Mouse (Mus musculus) heart, adult 18-20 months (tissue): ENCODE measurements around the gene Ppp2r5e. TPM values are rescaled to one million over a fixed set of nuclear protein-coding genes. Genes with fewer than 3 reads are reported as not detected.
"Not testable (repeated sequence)": the region's sequence is repeated elsewhere in the genome, so short reads cannot be mapped to it uniquely, and the experiment has no call there.

ENCODE experiments used
- DNase-seq, 2 experiments: peaks; one replicate each; pipeline ENCODE4 v3.0.0; 2021 to 2022; ENCODE audit warnings: mixed read lengths in 1 of 2
- total RNA-seq, 2 experiments: library from RNA; stranded (reverse); gene quantifications; 2 replicates each; pipeline ENCODE4 v1.2.3; 2021

The Ppp2r5e gene
- total RNA-seq, 2 experiments from 2014 or later: 30.9 to 32.2 TPM

DNA sequence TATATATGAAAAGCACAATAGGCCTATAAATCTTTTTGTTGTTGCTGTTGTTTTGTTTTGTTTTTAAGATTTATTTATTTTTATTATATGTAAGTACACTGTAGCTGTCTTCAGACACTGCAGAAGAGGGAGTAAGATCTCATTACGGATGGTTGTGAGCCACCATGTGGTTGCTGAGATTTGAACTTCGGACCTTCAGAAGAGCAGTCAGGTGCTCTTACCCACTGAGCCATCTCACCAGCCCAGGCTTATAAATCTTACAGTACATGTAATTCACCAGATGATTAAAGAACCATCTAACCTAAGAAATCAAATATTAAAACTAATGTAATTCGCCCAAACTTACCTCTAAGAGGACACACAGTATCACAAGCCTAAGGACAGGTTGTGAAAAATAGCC lies 103.9 kb downstream of the Ppp2r5e start:
- not testable (repeated sequence) for DNase-seq

DNA sequence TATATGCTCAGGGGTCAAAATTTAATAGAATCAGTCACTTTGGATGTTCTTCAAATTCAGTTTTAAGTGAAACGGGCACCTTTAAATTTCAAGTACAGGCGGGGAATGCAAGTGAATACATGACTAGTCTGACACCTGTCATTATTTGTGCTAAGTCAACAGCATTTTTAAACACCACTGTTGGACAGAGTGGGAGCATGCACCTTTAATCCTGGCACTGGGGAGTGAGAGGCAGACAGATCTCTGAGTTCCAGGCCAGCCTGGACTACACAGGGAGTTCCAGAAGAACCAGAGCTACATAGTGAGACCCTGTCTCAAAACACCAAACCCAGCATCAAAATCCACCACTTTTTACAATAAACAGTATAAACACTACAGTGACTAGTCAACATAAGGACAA lies 108.5 kb downstream of the Ppp2r5e start:
- no peak for DNase-seq

DNA sequence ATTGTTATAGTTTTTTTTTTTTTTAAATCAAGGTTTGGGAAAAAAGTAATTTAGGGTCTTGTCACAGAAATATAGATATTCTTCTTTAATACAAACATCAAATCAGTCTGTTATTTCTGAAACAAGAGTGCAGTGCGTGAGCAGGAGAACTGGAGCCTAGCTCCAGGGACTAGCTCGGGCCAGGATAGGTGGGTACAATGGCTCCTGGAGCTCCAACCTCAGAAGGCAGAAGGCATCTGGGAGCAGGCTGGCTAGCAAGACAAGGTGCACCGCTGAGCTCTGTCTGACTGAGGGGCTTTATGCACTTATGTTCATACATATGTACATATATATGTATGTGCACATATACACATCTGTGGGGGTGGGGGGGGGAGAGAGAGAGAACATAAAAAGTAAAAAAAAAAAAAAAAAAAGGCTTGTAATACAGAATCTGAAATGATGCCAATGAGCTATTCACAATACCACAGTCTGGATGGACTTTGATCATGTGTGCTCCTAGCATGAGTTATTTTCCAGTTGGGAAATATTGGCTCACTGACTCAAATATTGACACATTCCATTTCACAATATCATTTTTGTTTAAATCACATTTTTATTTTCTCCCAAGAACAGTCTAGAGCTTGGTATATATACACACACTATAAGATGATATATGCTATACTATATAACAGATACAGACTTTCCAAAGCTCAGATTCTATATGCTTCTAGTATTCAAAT lies 109.3 kb downstream of the Ppp2r5e start:
- DNase-seq: no peak

DNA sequence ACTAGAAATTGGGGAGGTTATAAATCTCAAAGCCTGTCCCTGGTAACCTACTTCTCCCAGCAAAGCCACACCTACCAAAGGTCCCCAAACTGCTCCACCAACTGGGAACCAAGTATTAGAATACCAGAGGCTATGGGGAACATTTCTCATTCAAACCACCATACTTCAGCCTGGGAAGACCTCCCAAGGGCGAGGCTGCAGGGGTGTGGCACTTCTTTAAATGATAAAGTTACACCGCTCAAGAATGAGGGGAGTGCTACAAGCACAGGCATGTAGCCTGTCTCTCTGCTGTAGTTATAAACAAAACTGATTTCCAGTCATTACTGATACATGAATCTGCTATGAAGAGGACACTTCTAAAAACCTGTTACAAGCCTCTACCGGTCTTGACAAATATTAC lies 113.3 kb downstream of the Ppp2r5e start:
- no peak for DNase-seq

DNA sequence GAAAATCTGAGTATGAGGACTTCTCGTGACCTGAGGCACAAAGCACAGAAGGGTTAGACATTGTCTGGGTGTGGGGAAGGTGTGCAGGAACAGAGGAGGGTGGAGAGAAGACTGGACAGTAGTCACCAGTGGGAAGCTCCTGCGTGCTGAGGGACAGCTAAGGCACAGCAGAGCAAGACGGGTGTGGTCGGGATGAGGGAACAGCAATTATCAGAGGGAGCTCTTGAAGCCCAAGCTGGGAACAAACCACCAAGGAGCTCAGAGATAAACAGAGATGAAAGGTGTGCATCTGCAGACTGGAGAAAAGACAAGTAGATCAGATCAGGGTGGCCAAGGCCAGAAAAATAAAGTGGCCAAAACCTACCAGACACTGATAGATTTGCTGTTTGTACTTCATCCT lies 114.0 kb downstream of the Ppp2r5e start:
- DNase-seq: no peak

DNA sequence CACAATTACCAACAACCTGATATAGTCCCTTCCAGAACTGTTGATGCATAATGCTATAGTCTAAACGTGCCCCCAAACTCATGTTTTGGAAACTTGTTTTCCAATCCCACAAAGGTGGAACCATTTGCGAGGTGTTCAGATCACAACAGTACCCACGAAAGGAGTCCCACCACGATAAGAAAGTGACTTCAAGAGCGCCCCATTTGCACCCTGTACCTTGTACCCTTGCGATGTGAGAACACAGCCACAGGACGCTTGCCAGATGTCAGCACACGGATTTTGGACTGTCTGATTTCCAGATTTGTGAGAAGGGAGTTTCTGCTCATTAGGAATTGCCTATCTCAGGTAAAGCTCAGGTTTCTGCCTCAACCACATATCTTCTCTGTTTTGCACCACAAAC lies 116.0 kb downstream of the Ppp2r5e start:
- DNase-seq: no peak

DNA sequence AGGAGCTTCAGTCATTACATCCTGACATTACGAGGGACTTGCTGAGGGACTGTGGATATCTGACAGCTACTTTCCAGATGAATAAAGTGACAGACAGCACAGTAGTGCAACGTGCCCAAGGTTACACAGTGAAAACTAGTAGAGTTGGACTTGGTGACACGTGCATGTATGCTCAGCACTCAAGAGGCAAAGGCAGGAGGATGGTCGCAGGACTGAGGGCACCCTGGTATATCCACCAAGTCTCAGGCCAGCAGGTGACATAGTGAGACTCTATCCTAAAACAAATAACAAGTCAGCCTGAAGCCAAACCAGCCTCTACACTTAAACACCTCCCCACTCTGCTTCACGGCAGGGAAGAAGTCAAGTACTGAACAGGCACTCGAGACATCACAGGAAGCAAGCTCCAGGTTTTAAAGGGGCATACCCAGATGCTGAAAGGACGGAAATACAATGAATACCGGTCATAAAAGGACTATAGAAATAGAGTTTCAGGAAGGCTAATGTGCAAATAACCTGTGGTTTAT lies 116.6 kb downstream of the Ppp2r5e start:
- no peak for DNase-seq

DNA sequence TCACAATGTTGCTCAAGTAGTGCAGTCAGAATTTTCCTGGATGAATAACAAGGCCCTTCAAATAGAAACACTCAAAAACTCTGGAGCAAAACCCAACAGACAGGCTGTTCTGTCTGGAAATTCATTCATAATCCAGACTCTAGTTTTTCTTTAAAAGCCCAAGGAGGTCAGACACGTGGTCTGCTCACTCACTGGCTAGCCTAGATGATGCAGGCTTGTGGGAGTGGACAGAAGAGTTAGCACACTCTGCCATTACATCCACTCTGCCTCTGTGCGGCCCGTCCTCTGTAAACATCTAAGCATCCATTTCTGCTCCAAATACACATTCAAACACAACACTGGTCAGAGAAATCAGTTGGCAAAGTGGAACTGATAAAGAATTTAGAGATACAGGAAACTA lies 117.4 kb downstream of the Ppp2r5e start:
- DNase-seq: no peak

DNA sequence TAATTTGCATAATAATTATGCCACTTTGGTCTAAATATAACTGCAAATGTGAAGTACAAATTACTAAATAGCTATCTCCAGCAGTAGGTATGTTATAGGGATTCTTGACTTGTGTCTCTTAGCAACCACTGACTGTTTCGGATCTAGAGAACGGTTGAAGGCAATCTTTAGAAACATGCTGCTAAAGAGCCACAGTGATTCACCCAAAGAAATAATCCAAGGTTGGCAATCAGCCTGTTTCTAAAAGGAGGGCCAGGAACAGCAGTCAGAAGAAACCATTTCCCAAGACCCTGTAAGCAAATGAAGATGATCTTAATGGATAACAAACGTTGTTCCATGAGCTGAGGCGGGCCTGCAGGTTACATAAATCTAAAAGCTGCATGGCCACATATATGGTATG lies 117.9 kb downstream of the Ppp2r5e start:
- no peak for DNase-seq

DNA sequence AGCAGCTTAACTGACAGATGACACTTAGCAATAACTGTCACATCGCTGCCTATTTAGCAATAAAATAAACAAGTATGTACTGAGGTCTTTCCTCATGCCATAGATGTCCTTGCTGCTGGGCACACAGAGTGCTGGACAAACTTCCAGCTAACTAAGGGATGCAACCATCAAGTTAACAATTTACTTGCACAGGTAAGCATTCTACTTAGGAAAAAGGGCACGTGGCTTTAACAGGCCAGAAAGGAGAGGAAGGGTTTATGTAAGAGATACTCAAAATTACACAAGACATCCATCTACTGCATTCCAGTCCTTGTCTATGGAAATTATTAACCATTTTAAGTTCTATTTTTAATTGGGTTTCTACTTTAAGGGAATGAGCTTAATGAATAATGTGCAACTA lies 123.0 kb downstream of the Ppp2r5e start:
- DNase-seq: no peak

DNA sequence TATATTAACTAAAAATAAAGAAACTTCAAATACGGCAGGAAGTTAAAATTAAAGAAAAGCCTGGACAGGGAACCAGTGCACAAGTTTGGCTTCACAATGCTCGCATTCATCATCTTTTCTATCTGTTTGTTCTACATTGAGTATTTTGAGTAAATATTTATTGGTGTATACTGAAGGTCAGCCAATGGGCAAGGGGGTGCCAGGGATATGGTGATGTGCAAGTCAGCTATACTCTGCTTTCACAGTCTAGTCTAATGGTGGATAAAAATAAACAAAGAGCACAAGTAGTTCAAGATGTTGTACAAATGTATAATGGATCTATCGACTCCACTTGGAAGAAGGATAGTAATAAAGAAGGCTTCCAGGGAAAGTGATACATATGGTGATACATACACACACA lies 123.9 kb downstream of the Ppp2r5e start:
- no peak for DNase-seq

DNA sequence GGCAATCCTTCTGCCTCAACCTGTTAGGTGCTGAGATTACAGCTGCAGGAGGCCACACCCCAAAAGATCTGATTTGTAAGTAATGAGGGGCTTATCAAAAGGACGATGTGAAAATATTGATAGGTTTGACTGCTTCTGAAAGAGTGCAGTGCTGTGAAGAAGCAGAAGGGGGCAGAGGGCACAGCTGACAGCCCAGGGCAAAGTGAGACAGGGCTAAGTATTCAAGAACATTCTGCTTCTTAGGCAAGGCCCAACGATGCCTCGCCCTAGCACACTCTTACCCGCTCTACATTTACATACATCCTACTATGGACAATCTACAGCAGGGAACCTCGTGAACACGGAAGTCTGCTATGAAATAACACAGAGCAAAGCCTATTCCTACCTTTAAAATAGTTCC lies 128.2 kb downstream of the Ppp2r5e start:
- no peak for DNase-seq

DNA sequence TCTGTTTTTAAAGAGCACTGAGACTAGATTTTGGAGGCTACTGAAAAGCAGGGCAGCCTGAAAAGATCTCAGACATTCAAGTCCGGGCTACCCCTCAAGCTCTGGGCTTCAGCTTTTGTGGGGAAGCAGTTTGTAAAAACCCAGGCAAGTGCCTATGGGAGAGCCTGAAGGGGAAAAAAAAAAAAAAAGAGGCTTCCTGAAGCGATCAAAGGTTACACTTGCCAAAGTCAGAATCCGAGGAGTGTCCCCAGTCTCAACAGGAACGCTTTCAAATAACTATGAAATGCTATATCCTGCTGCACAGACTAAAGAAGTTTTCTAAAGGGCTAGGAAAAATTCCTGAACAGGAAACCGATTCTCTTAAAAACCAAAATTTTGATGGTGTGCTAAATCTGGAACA lies 128.9 kb downstream of the Ppp2r5e start:
- no peak for DNase-seq

DNA sequence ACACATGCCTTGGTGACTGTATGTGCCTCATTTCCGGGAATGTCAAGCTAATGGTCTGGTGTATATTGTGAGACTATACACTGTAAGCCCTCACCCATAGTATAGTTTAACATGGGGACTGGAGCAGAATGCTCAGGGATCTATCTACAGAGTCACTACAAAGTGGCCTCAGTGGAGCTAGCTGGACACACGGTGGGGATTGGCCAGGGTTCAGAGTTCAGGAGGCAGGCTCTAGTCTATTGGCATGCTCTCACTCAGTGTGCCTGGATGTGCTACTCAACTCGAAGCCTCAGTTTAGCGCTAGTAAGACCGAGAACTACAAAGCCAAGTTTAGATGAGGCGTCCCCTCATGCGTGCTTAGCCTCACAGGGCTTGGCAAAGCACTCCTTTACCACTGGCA lies 129.8 kb downstream of the Ppp2r5e start:
- no peak for DNase-seq

DNA sequence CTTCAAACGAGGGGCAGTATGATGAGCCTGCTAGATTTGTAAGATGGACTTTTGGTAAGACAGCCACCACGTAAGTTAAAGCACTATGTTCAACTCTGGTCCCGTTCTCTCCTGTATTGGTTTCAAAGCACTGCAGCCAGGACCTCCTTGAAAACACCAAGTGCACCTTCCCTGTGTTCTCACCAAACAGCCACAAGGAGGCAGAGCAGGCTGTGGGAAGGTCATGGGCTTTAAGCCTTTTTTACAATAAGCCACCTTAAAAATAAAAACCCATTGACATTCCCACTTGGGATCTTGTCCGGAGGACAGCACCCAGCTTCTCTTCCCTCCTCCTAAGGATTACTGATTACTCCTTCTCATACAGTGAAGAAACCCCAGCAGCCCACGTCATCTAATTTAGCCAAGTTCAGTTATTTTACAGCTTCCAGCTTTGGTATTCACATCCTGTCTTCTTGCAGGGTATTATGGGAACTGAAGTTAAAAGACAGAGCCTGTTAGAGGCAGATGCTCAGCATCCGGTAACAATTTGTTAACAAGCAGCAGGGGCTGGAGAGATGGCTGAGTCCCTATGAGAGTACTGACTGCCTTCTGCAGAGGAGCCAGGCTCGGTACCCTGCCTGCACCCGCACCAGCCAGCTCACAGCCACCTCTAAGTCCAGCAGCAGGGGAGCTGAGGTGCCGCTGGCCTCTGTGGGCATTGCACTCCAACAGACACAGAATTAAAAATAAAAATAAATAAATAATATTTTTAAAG lies 131.9 kb downstream of the Ppp2r5e start:
- DNase-seq: peak; percentile 13 to 53

DNA sequence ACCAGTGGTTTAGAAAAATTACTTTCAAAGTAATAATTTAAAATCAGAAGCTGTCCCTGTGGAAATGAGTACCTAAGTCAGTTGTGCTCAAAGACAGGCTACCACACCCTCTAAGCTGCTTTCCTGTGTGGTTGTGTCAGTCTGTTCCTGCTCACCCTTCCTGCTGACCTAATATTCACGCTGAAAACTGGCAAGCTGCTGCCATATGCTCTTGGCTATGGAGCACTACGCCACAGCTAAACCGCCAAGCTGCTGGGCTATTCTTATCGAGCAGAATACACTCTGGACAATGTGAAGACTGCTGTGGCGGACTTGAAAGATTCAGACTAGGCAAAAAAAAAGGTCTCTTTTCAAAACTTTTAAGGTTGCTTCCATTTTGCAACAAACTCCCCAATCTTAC lies 135.5 kb downstream of the Ppp2r5e start:
- peak in 1 of 2 experiments; percentile 21 for DNase-seq

DNA sequence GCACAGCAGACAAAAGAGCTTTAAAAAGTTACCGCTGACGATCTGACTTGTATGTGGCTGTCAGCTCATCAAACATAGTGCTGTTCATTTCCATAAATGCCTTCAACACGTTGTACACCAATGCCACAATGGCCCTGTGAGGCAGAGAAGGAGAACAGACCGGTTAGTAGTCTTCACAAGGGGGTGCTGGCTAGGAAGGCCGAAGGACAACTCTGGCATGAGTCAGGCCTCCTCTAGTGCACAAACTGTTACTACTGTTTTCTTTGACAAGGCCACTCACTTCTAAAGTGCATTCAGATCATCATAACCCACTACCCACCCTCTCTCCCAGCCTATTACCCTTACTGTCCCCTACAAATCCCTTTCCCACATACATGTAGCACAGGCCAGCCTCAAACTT lies 136.4 kb downstream of the Ppp2r5e start:
- no peak for DNase-seq

DNA sequence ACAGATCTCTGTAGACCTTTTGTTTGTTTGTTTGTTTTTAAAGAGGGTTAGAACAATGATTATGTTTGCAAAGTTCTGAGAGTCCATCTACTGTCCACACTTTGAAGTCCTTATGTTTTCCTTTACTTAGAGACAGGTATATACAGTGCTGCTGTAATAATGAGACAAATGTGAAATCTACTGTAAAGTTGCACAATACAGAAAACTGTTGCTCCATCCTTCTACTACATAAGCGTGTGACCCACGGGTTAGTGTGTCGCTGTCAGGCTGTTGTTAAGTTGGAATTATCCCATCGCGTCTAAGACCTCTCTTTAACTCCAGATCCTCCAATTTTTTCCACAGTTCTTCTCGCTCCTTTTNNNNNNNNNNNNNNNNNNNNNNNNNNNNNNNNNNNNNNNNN lies 142.6 kb downstream of the Ppp2r5e start:
- no peak for DNase-seq

DNA sequence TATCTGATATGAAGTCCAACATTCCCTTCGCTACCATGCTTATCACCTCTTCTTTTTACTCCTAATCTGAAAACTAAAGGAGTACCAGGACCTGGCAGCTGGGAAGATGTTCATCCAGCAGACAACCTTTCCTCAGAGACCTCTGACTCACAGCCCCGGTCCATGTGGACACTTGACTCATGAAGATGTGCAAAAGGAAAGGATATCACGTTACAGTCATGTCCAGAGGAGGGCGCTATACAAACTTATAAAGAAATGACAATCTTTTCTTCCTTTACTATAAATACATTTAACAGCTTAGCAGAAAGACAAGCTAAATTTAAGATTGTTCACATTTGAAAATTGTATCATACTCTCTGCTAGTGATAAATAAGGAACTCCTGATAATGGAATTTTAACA lies 143.0 kb downstream of the Ppp2r5e start:
- DNase-seq: peak in 1 of 2 experiments; percentile 25

DNA sequence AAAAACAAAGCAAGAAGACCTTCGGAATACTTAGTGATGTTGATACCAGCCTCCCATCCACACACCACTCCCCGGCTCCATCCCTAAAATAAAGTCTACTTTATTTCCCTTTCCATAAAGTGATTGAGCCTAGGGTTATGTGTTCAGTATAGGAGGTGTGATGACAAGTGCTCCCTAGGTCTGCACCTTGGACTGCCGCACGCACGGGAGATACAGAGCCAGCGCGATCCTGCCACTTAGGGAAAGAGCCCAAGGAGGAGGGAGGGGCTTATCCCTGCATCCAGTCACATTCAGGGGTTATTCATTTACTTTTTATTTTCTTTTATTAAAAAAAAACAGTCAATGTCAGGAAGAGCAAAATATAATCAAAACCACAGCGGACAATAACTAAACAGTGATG lies 145.5 kb downstream of the Ppp2r5e start:
- no peak for DNase-seq

DNA sequence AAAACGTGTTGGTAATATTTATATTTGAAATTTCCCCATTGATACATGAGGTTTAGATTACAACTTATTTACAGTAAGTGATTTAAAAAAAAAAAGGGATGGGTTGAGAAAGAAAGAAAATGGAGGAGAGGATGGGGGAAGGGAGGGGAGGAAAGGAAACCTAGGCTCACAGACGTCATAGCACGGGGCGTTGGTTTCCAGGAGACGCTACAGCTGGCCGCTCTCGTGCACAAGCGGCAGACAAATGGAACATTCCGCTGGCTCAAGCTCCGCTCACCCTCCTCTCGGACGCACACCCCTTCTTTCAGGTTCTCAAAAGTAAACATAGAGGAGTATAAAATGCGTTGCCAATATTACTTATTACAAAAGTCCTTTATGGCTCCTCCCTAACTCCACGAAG lies 146.0 kb downstream of the Ppp2r5e start:
- no peak for DNase-seq

DNA sequence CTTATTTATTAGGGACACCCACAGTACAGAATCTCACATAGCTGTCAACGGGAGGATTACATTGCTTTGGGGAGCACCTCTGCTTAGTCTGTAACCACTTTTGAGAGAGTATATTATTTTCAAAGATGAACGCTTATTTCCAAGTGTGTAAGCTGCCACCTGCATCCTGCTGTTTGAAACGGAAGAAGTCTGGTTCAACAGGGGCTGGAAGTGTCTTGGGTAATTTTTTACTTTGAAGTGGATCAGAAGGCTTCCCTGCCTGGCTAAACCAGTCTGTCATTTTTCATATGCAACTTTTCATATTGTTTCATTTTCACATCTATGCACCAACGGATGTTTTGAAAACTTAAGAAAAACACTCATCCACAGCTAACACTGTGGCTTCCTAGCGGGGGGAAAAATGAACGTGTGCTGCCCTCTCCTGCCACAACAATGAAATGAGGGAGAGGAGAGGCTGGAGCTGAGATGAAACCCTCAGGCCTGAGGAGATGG lies 146.5 kb downstream of the Ppp2r5e start:
- DNase-seq: peak; percentile 32 to 48

DNA sequence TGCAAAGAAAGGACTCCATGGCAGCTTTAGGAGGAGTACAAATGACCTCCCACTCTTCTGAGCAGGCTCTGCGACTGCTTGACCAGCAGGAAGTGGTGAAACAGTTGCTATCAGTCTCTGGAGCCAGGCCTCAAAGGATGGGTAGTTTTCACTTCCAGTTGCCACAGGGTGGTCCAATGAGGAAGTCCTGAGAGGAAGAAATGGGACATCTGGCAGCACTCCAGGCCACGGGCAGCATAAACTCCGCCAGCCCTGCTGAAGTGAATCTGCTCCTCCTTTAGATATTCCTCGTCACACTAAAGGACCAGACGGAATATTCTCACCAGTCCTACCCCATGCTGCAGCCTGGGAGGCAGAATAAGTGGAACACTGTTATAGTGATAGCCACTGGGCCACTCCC lies 147.1 kb downstream of the Ppp2r5e start:
- peak; percentile 62 to 80 for DNase-seq

DNA sequence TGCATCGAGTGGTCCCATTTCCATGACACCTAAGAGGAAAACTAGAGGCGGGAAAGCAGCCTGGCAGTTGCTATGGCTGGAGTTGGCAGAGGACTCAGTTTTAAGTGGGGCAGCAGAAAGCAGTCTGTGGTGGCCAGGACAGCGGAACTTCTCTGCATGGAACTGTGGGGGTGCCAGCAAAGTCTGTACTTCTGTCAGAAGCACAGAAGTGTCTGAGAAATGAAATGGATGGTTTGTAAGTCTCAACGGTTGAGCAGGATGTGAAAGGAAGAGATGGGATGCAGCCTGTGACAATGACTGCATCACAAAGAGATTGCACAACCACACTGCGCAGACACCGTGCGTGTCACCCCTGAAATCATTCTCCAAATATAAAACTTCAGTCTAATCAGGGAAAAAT lies 149.8 kb downstream of the Ppp2r5e start:
- no peak for DNase-seq
